Mouse (Mus musculus): ENCODE results near the gene Pik3cd.

Gene Pik3cd

GRCm38 (mm10) chr4:149684841-149685623, 17.3 kb downstream of the Pik3cd start:
- no peak for DNase-seq

- no peak for DNase-seq
Observed at GRCm38 (mm10) chr4:149683875-149684274, 18.5 kb downstream of the Pik3cd start.

- no peak for DNase-seq
Observed at GRCm38 (mm10) chr4:149679056-149679770, 23.2 kb downstream of the Pik3cd start.

- no peak for DNase-seq
Observed at GRCm38 (mm10) chr4:149678006-149678405, 24.4 kb downstream of the Pik3cd start.

GRCm38 (mm10) chr4:149675378-149676261, 26.8 kb downstream of the Pik3cd start:
- DNase-seq: peak; percentile 76

- no peak for DNase-seq
Observed at GRCm38 (mm10) chr4:149674814-149675377, 27.5 kb downstream of the Pik3cd start.

- no peak for DNase-seq
Observed at GRCm38 (mm10) chr4:149672747-149673146, 29.6 kb downstream of the Pik3cd start.

GRCm38 (mm10) chr4:149671175-149671574, 31.2 kb downstream of the Pik3cd start:
- DNase-seq: no peak

- DNase-seq: no peak
Observed at GRCm38 (mm10) chr4:149665692-149666090, 36.7 kb downstream of the Pik3cd start.

- DNase-seq: no peak
Observed at GRCm38 (mm10) chr4:149665016-149665691, 37.2 kb downstream of the Pik3cd start.

- no peak for DNase-seq
Observed at GRCm38 (mm10) chr4:149663849-149664503, 38.4 kb downstream of the Pik3cd start.

GRCm38 (mm10) chr4:149661967-149662589, 40.3 kb downstream of the Pik3cd start:
- no peak for DNase-seq

GRCm38 (mm10) chr4:149660598-149660997, 41.8 kb downstream of the Pik3cd start:
- no peak for DNase-seq

- DNase-seq: no peak
Observed at GRCm38 (mm10) chr4:149659495-149660116, 42.8 kb downstream of the Pik3cd start.

- no peak for DNase-seq
Observed at GRCm38 (mm10) chr4:149657858-149658416, 44.4 kb downstream of the Pik3cd start.

GRCm38 (mm10) chr4:149654232-149654631, 48.1 kb downstream of the Pik3cd start:
- peak; percentile 57 for DNase-seq

- DNase-seq: peak; percentile 78
Observed at GRCm38 (mm10) chr4:149650493-149651193, 51.7 kb downstream of the Pik3cd start.

- no peak for DNase-seq
Observed at GRCm38 (mm10) chr4:149648031-149648805, 54.2 kb downstream of the Pik3cd start.

- no peak for DNase-seq
Observed at GRCm38 (mm10) chr4:149645761-149646160, 56.6 kb downstream of the Pik3cd start.
